Mouse (Mus musculus) frontal cortex, adult (tissue): ENCODE data around the gene Naa16.

Source experiments
- ATAC-seq: cut with Nextera tagmentation; 2 replicates; pipeline ENCODE4 v1.9.2; 2017; ENCODE audit warnings: mild to moderate bottlenecking, moderate library complexity, mixed read lengths; ENCODE audit not compliant: low TSS enrichment

The Naa16 gene

DNA sequence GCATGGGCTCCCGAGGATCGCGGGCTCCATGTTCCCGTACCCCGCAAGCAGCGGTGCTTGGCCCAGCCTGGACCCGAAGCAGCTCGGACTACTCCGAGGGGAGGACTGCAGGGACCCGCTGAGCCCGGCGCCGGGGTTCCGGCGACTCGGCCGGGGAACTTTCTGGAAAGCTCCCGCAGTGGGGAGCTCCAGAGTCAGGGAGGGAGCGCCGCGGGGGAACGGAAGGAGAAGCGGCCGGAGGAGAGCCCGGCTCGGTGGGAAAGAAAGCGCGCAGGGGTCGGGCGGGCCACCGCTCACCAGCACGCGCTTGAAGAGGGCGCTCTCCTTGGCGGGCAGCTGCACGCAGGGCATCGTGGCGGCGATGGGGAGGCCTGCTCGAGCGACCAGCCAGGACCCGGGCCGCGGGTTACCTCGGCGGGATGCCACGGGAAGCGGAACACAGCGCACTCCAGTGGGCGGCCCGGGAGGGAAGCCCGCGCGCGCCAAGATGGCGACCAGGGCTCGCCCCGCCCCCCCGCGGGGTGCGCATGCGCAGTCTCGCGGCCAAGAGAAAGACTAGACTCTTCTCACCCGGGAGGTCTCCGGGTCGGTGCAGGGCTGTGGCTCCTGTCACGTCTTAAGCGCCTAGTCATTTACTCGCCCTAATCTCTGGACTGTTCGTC, at the start of gene Naa16:
Gene Naa16 (minus strand): TSS at position 514 of the 662 bp plus-strand sequence.
- ATAC-seq = peak; percentile 91

GRCm38 (mm10) chr14:79434068-79434467, 43.5 kb upstream of the Naa16 start:
- ATAC-seq = no peak

- ATAC-seq = peak; percentile 3; the same call in 1 of the 2 replicates
Measured at GRCm38 (mm10) chr14:79426730-79427365, 36.3 kb upstream of the Naa16 start.

- ATAC-seq = peak; percentile 99
Measured at GRCm38 (mm10) chr14:79425979-79426729, 35.6 kb upstream of the Naa16 start, which contains the start of gene Kbtbd7. Kbtbd7 (plus strand) TSS chr14:79426511.

DNA sequence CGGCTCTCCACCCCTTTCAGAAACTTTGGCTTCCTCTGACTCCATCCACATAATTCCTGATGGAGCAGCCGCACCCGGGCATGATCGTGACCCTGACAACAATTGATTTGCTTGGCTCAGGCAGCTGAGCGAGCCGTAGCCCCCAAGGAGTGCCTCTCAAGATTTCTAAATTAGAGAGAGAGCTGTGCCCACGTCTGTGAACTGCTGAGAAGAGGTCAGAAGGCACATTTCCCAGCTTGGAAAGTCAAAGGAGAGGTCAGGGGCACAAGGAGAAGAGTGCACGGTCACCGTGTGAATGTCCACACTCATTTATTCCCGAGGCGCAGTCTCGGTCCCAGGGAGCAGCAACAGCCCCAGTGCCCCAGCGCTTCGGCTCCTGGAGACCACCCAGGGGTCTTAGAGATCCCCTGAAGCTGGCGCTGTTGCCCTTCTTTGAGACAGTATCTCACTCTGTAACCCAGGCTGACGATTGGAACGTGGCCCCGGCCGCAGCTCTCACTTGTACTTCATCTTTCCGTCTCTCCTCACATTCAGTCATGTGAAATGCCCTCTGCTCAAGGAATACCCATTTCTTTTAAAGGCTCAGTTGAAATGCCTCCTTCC, 29.6 kb upstream of the Naa16 start:
- no peak for ATAC-seq

GRCm38 (mm10) chr14:79413121-79413520, 22.5 kb upstream of the Naa16 start:
- ATAC-seq = no peak

GRCm38 (mm10) chr14:79410662-79411061, 20.1 kb upstream of the Naa16 start:
- ATAC-seq = no peak

DNA sequence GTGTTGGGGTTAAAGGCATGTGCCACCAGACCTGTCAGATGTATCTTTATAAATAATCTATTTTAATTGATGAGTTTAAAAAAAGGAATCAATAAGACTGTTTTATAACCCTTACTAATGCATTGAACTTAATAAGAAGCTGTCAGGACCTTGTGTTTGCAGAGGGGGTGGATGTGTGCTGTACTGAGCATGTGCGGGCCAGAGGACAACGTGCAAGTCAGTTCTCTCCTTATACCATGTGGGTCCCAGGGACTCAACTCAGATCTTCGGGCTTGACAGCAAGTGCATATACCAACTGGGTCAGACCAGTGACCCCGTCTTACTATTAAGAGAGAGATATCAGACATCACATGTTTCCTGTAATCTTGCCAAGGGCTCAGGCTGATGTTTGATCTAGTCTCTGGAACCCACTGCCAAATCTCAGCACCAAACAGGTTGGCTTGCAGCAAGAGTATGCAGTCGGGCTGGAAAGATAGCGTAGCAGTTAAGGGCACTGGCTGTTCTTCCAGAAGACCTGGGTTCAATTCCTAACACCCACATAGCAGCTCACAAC, 18.8 kb upstream of the Naa16 start:
- ATAC-seq = no peak

GRCm38 (mm10) chr14:79407641-79408040, 17.1 kb upstream of the Naa16 start:
- ATAC-seq = no peak

- peak; percentile 97 for ATAC-seq
Measured at GRCm38 (mm10) chr14:79397321-79398122, 6.9 kb upstream of the Naa16 start, which contains the start of gene Mtrf1. Mtrf1 (plus strand) TSS chr14:79397772.

DNA sequence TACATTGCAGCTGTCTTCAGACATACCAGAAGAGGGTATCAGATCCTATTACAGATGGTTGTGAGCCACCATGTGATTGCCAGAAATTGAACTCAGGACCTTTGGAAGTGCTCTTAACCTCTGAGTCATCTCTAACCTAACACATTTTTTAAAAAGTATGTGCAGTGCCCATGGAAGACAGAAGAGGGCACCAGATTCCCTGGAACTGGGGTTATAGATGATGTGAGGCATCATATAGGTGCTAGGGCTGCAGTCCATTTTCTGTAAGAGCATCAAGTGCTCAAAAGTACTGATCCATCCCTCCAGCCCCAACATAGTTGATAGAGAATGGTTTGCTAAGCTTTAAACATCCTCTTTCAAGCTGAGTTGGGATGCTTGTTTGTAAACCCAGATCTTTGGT, 4.0 kb upstream of the Naa16 start:
- no peak for ATAC-seq

- ATAC-seq = no peak
Measured at GRCm38 (mm10) chr14:79393289-79393688, 2.7 kb upstream of the Naa16 start.

- ATAC-seq = peak; percentile 22
Measured at GRCm38 (mm10) chr14:79389438-79390264, 927 bp downstream of the Naa16 start.

- ATAC-seq = no peak
Measured at GRCm38 (mm10) chr14:79388304-79388703, 2.3 kb downstream of the Naa16 start.

- no peak for ATAC-seq
Measured at GRCm38 (mm10) chr14:79383120-79383519, 7.5 kb downstream of the Naa16 start.

DNA sequence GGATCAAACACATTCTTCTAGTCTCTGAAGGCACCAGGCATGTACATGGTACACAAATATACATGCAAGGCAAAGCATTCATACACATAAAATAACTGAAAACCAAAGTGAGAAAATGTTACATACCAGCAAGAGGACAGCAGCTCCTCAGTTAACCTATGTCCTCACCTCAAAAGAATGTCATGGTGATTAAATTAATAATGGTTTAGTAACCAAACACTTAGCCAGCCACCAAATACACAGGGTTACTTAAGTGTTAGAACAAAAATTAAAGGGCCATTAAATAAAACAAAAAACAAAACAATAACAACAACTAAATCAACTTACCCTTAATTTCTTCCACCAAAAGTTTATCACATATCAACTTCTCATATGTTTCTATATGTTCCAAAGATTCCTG, 13.5 kb downstream of the Naa16 start:
- ATAC-seq = no peak

DNA sequence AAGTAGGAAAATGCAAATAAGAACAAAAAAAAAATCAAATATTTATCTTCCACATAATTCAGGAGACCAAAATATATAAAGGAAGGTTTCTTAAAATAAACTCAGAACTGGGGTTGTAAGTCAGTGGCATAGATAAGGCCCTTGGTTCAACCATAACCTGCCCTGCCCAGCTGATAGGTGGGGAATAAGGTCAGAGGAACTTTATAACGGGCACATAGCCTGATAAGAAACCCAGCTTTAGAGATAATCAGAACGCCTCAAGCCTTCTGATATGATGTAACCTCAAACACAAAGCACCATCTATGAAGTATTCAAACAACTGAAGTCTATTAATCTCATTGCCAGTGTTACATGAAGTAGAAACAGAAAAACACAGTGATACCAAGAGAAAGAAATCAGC, 32.5 kb downstream of the Naa16 start:
- no peak for ATAC-seq

GRCm38 (mm10) chr14:79346384-79346783, 44.2 kb downstream of the Naa16 start:
- ATAC-seq = peak; percentile 99

DNA sequence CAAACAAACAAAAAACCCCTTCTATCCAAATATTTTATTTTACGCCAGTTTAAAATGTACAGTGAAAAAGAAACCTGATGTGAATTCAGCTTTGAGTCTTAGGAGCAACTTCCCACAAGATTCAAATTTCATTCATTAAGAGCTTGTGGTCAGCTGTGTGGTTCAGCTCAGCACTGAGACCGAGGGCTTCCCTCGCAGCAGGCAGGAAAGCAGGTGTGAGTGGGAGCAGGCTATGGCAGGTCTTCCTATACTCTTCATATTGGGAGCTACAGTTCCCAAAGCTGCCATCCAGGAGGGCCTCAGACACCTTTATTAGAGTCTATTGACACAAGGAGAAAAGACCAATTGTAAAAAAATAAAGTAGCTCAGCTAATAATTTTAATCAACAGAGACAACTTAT, 55.0 kb downstream of the Naa16 start:
- ATAC-seq = no peak

GRCm38 (mm10) chr14:79331936-79332335, 58.6 kb downstream of the Naa16 start:
- no peak for ATAC-seq
